Mouse (Mus musculus): ENCODE measurements at regions not wholly inside any gene's neighbourhood (a gene's known extent, or its start where the extent isn't known, plus 50 kb on each side); places are given as distances from the start of the nearest gene placed in this dataset.

- Histone ChIP-seq H3K36me3 (ENCODE audit: control insufficient read depth, insufficient read depth, low read length) (no peaks in the 10 kb centered on the region), H3K4me1 (ENCODE audit: control insufficient read depth, insufficient read depth, low read length) (no peaks in the 10 kb centered on the region), H3K4me3 (ENCODE audit: low read depth, low read length) (no peak overlapping the region), H3K4me2 (ENCODE audit: low read depth, severe bottlenecking) (no peak overlapping the region), H3K9ac (ENCODE audit: low read length) (no peak overlapping the region), H3K27ac (replicated peaks; ENCODE audit: low read depth, low read length) (no peak overlapping the region), H3K9me3 (ENCODE audit: control insufficient read depth, low read length) (no peaks in the 10 kb centered on the region), H3K27me3 (ENCODE audit: control insufficient read depth, insufficient read depth, low read length) (no peaks in the 10 kb centered on the region)
- 90% methylated on average over 8 of the region's 8 CpGs for WGBS
- ATAC-seq (ENCODE audit: insufficient number of reproducible peaks, low FRiP score, low TSS enrichment, low read depth) = no peak
- no peak for DNase-seq (ENCODE audit: low spot score)
Measured at GRCm38 (mm10) chr9:30625635-30626034, 198.7 kb downstream of the Snx19 start.

GRCm38 (mm10) chr9:30625090-30625489 lies 198.2 kb downstream of the Snx19 start:
- Histone ChIP-seq H3K9me3 (ENCODE audit: control insufficient read depth, low read length) (no peaks in the 10 kb centered on the region), H3K4me1 (ENCODE audit: control insufficient read depth, insufficient read depth, low read length) (no peaks in the 10 kb centered on the region), H3K4me3 (ENCODE audit: low read depth, low read length) (no peak overlapping the region), H3K27me3 (ENCODE audit: control insufficient read depth, insufficient read depth, low read length) (no peaks in the 10 kb centered on the region), H3K27ac (replicated peaks; ENCODE audit: low read depth, low read length) (no peak overlapping the region), H3K9ac (ENCODE audit: low read length) (no peak overlapping the region), H3K36me3 (ENCODE audit: control insufficient read depth, insufficient read depth, low read length) (no peaks in the 10 kb centered on the region), H3K4me2 (ENCODE audit: low read depth, severe bottlenecking) (no peak overlapping the region)
- 84% methylated on average over 3 of the region's 3 CpGs for WGBS
- DNase-seq (ENCODE audit: low spot score) (no peak), ATAC-seq (ENCODE audit: insufficient number of reproducible peaks, low FRiP score, low TSS enrichment, low read depth) (no peak)

DNA sequence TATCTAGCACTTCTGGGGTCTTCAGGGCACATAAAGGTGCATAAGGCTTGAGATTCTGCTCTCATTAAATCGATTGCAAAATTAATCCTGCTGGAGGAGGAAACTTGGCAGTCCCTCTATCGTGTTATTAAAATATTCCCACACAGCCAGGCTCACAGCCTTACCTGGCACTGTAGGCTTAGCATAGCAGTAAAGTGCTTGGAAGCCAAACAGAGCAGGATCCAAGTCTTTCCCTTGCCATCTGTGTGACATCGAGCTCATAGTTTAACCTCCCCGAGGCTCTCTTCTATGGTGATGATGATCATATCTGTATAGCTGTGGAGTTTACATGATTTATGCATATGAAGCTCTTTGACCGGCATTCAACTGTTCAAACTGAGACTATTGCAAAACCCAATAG lies 197.6 kb downstream of the Snx19 start:
- Histone ChIP-seq H3K9me3 (ENCODE audit: control insufficient read depth, low read length) (no peaks in the 10 kb centered on the region), H3K36me3 (ENCODE audit: control insufficient read depth, insufficient read depth, low read length) (no peaks in the 10 kb centered on the region), H3K27ac (replicated peaks; ENCODE audit: low read depth, low read length) (no peak overlapping the region), H3K27me3 (ENCODE audit: control insufficient read depth, insufficient read depth, low read length) (no peaks in the 10 kb centered on the region), H3K4me2 (ENCODE audit: low read depth, severe bottlenecking) (no peak overlapping the region), H3K4me1 (ENCODE audit: control insufficient read depth, insufficient read depth, low read length) (no peaks in the 10 kb centered on the region), H3K9ac (ENCODE audit: low read length) (no peak overlapping the region), H3K4me3 (ENCODE audit: low read depth, low read length) (no peak overlapping the region)
- ATAC-seq (ENCODE audit: insufficient number of reproducible peaks, low FRiP score, low TSS enrichment, low read depth) (no peak), DNase-seq (ENCODE audit: low spot score) (no peak)
- 92% methylated on average over 5 of the region's 5 CpGs for WGBS

DNA sequence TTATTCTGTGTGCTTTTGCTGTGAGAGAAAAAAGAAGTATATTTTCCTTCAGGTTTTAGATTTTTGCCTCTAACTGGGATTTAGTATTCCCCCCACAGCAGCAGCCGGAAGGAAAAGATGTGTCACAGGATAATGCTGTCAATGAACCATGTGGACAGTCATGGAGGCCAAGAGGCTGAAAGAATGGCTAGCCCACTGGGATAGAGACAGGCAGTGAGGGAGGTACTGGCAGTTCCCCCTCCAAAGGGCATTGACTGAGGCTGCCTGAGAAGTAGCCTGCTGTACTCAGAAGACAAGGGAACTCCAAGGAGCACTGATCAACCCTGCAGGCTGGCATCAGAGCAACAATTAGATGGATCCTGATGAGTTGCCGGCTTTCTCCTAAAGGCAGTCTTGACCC lies 192.4 kb downstream of the Snx19 start:
- no peak for DNase-seq (ENCODE audit: low spot score)
- no peaks in the 10 kb centered on the region for H3K27me3 ChIP-seq (ENCODE audit: control insufficient read depth, insufficient read depth, low read length)
- no peak overlapping the region for H3K9ac ChIP-seq (ENCODE audit: low read length)
- H3K4me3 ChIP-seq (ENCODE audit: low read depth, low read length) = no peak overlapping the region
- no peaks in the 10 kb centered on the region for H3K36me3 ChIP-seq (ENCODE audit: control insufficient read depth, insufficient read depth, low read length)
- no peak overlapping the region for H3K4me2 ChIP-seq (ENCODE audit: low read depth, severe bottlenecking)
- no peaks in the 10 kb centered on the region for H3K9me3 ChIP-seq (ENCODE audit: control insufficient read depth, low read length)
- no peak for ATAC-seq (ENCODE audit: insufficient number of reproducible peaks, low FRiP score, low TSS enrichment, low read depth)
- H3K27ac ChIP-seq (replicated peaks; ENCODE audit: low read depth, low read length) = no peak overlapping the region
- WGBS = 91% methylated on average over 2 of the region's 2 CpGs
- H3K4me1 ChIP-seq (ENCODE audit: control insufficient read depth, insufficient read depth, low read length) = no peaks in the 10 kb centered on the region

GRCm38 (mm10) chr9:30618181-30618580 lies 191.3 kb downstream of the Snx19 start:
- Histone ChIP-seq H3K4me2 (ENCODE audit: low read depth, severe bottlenecking) (no peak overlapping the region), H3K27me3 (ENCODE audit: control insufficient read depth, insufficient read depth, low read length) (no peaks in the 10 kb centered on the region), H3K9me3 (ENCODE audit: control insufficient read depth, low read length) (no peaks in the 10 kb centered on the region), H3K4me3 (ENCODE audit: low read depth, low read length) (no peak overlapping the region), H3K4me1 (ENCODE audit: control insufficient read depth, insufficient read depth, low read length) (no peaks in the 10 kb centered on the region), H3K9ac (ENCODE audit: low read length) (no peak overlapping the region), H3K36me3 (ENCODE audit: control insufficient read depth, insufficient read depth, low read length) (no peaks in the 10 kb centered on the region), H3K27ac (replicated peaks; ENCODE audit: low read depth, low read length) (no peak overlapping the region)
- 83% methylated on average over 2 of the region's 2 CpGs for whole genome bisulfite sequencing
- no peak for DNase-seq (ENCODE audit: low spot score)
- no peak for ATAC-seq (ENCODE audit: insufficient number of reproducible peaks, low FRiP score, low TSS enrichment, low read depth)

GRCm38 (mm10) chr9:30613715-30614114 lies 186.8 kb downstream of the Snx19 start:
- Histone ChIP-seq H3K4me3 (ENCODE audit: low read depth, low read length) (no peak overlapping the region), H3K4me1 (ENCODE audit: control insufficient read depth, insufficient read depth, low read length) (no peaks in the 10 kb centered on the region), H3K4me2 (ENCODE audit: low read depth, severe bottlenecking) (no peak overlapping the region), H3K27me3 (ENCODE audit: control insufficient read depth, insufficient read depth, low read length) (no peaks in the 10 kb centered on the region), H3K36me3 (ENCODE audit: control insufficient read depth, insufficient read depth, low read length) (no peaks in the 10 kb centered on the region), H3K9me3 (ENCODE audit: control insufficient read depth, low read length) (no peaks in the 10 kb centered on the region), H3K27ac (replicated peaks; ENCODE audit: low read depth, low read length) (no peak overlapping the region), H3K9ac (ENCODE audit: low read length) (no peak overlapping the region)
- ATAC-seq (ENCODE audit: insufficient number of reproducible peaks, low FRiP score, low TSS enrichment, low read depth) = no peak
- 78% methylated on average over 6 of the region's 6 CpGs for WGBS
- no peak for DNase-seq (ENCODE audit: low spot score)

DNA sequence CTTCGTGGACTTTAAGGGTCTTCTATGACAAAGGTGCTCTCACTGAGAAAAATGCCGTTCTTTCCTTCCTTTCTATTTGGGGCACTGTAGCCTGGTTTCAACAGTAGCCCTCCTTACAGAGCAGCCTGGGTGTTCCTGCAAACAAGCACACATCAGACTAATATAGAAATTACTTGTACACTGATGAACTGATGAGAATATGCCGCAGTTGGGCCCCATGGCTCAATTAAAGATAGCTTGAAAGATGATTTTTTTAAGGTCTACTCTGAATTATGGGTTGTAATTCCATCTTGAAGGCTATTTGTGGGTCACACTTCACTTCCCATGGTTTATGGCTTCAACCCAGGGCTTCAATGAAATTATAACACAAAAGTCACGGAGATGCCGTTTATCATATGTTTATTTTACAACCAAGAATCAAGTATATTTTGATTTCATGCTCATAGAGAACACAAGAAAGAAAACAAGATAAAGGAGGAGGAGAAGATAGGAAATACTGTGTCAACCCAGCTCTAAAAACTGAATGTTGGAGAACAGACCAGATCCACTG lies 186.2 kb downstream of the Snx19 start:
- WGBS = 91% methylated on average over 5 of the region's 5 CpGs
- ATAC-seq (ENCODE audit: insufficient number of reproducible peaks, low FRiP score, low TSS enrichment, low read depth) = no peak

DNA sequence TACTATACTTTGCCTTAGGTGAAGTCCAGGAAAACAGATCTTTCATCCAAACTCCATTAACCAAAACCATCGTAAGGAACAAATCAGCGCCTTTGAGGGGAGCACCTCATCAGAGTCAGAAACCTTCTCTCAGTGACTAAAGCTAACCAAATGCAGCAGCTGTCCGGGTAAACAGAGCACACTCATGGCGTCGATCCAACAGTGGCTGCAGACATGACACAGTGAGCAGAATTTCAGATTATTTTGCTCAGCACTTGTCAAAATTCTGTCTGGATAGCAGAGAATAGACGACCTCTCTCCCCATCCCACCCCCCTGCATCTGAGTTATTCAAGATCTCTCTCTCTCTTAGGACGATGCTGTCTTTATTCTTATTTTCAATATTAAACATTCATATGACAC lies 183.4 kb downstream of the Snx19 start:
- ATAC-seq (ENCODE audit: insufficient number of reproducible peaks, low FRiP score, low TSS enrichment, low read depth) = no peak
- 83% methylated on average over 7 of the region's 7 CpGs for WGBS
- Histone ChIP-seq H3K4me1 (ENCODE audit: control insufficient read depth, insufficient read depth, low read length) (no peaks in the 10 kb centered on the region), H3K4me3 (ENCODE audit: low read depth, low read length) (no peak overlapping the region), H3K9me3 (ENCODE audit: control insufficient read depth, low read length) (no peaks in the 10 kb centered on the region), H3K4me2 (ENCODE audit: low read depth, severe bottlenecking) (no peak overlapping the region), H3K36me3 (ENCODE audit: control insufficient read depth, insufficient read depth, low read length) (no peaks in the 10 kb centered on the region), H3K9ac (ENCODE audit: low read length) (no peak overlapping the region), H3K27ac (replicated peaks; ENCODE audit: low read depth, low read length) (no peak overlapping the region), H3K27me3 (ENCODE audit: control insufficient read depth, insufficient read depth, low read length) (no peaks in the 10 kb centered on the region)
- DNase-seq (ENCODE audit: low spot score) = no peak

More for the DNA sequence above, 186.2 kb downstream of the Snx19 start:
- no peaks in the 10 kb centered on the region for H3K4me1 ChIP-seq (ENCODE audit: control insufficient read depth, insufficient read depth, low read length)
- H3K27ac ChIP-seq (replicated peaks; ENCODE audit: low read depth, low read length) = no peak overlapping the region
- H3K4me3 ChIP-seq (ENCODE audit: low read depth, low read length) = no peak overlapping the region
- DNase-seq (ENCODE audit: low spot score) = no peak
- no peaks in the 10 kb centered on the region for H3K27me3 ChIP-seq (ENCODE audit: control insufficient read depth, insufficient read depth, low read length)
- H3K36me3 ChIP-seq (ENCODE audit: control insufficient read depth, insufficient read depth, low read length) = no peaks in the 10 kb centered on the region
- no peak overlapping the region for H3K9ac ChIP-seq (ENCODE audit: low read length)
- no peaks in the 10 kb centered on the region for H3K9me3 ChIP-seq (ENCODE audit: control insufficient read depth, low read length)
- no peak overlapping the region for H3K4me2 ChIP-seq (ENCODE audit: low read depth, severe bottlenecking)

DNA sequence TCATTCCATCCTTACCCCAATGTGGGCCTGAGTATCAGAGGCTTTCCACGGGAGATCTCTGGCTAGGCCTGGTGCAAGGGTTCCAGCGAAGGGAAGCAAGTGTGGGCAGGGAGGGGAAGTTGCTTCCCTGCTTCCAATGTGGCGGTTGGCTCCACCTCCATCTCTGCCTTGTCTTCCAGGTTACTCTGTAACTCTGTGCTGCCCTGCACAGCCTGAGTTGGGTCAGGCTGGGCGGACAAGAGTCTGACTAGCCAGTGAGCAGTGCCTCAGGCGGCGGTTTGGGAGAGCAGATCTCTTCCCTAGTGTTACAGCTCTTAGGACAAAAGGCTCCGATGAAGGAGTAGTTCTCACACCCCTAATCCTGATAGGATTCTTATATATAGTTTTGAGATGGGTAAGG lies 172.8 kb downstream of the Snx19 start:
- no peak overlapping the region for H3K27ac ChIP-seq (replicated peaks; ENCODE audit: low read depth, low read length)
- H3K4me3 ChIP-seq (ENCODE audit: low read depth, low read length) = no peak overlapping the region
- H3K9ac ChIP-seq (ENCODE audit: low read length) = no peak overlapping the region
- H3K4me1 ChIP-seq (ENCODE audit: control insufficient read depth, insufficient read depth, low read length) = no peaks in the 10 kb centered on the region
- H3K9me3 ChIP-seq (ENCODE audit: control insufficient read depth, low read length) = no peaks in the 10 kb centered on the region
- no peaks in the 10 kb centered on the region for H3K27me3 ChIP-seq (ENCODE audit: control insufficient read depth, insufficient read depth, low read length)
- no peaks in the 10 kb centered on the region for H3K36me3 ChIP-seq (ENCODE audit: control insufficient read depth, insufficient read depth, low read length)
- no peak for ATAC-seq (ENCODE audit: insufficient number of reproducible peaks, low FRiP score, low TSS enrichment, low read depth)
- H3K4me2 ChIP-seq (ENCODE audit: low read depth, severe bottlenecking) = no peak overlapping the region
- WGBS = 79% methylated on average over 7 of the region's 7 CpGs
- DNase-seq (ENCODE audit: low spot score) = no peak

Measured in limb, embryonic 11.5 days (tissue).